Mouse (Mus musculus) frontal cortex, postnatal 10 days (tissue): ENCODE measurements around the gene Rftn1.
A peak's percentile ranks its signal among the peaks of the same experiment; 100 is the strongest.

Source experiments
- DNase-seq, 2 experiments: peaks; one replicate each; pipeline ENCODE4 v3.0.0; 2022; ENCODE audit warnings: low spot score in 2 of 2, mixed read lengths in 1 of 2

The Rftn1 gene

GRCm38 (mm10) chr17:49983478-49983877 lies 207.0 kb downstream of the Rftn1 start:
- DNase-seq: no peak

- no peak for DNase-seq
These were observed 207.7 kb downstream of the Rftn1 start for GRCm38 (mm10) chr17:49982611-49983390.

GRCm38 (mm10) chr17:49981591-49981990 lies 208.9 kb downstream of the Rftn1 start:
- no peak for DNase-seq

- DNase-seq: no peak
These were observed 210.7 kb downstream of the Rftn1 start for GRCm38 (mm10) chr17:49979761-49980285.

- no peak for DNase-seq
These were observed 213.1 kb downstream of the Rftn1 start for GRCm38 (mm10) chr17:49977424-49977790.

GRCm38 (mm10) chr17:49976678-49977423 lies 213.6 kb downstream of the Rftn1 start:
- no peak for DNase-seq

- DNase-seq: no peak
These were observed 215.0 kb downstream of the Rftn1 start for GRCm38 (mm10) chr17:49975481-49975880.

- DNase-seq: no peak
These were observed 215.5 kb downstream of the Rftn1 start for GRCm38 (mm10) chr17:49974996-49975395.

GRCm38 (mm10) chr17:49972164-49972563 lies 218.3 kb downstream of the Rftn1 start:
- no peak for DNase-seq

- DNase-seq: no peak
These were observed 219.4 kb downstream of the Rftn1 start for GRCm38 (mm10) chr17:49971057-49971456.

GRCm38 (mm10) chr17:49968467-49969207 lies 221.8 kb downstream of the Rftn1 start:
- peak; percentile 29 to 60 for DNase-seq

GRCm38 (mm10) chr17:49965846-49966762 lies 224.4 kb downstream of the Rftn1 start:
- no peak for DNase-seq

GRCm38 (mm10) chr17:49965035-49965434 lies 225.4 kb downstream of the Rftn1 start:
- no peak for DNase-seq

GRCm38 (mm10) chr17:49964471-49964870 lies 226.0 kb downstream of the Rftn1 start:
- no peak for DNase-seq

- DNase-seq: no peak
These were observed 231.5 kb downstream of the Rftn1 start for GRCm38 (mm10) chr17:49959021-49959420.

- DNase-seq: no peak
These were observed 238.4 kb downstream of the Rftn1 start for GRCm38 (mm10) chr17:49951856-49952607.

GRCm38 (mm10) chr17:49951491-49951855 lies 239.0 kb downstream of the Rftn1 start:
- peak; percentile 33 to 77 for DNase-seq

GRCm38 (mm10) chr17:49942674-49943073 lies 247.8 kb downstream of the Rftn1 start:
- no peak for DNase-seq
